Mouse (Mus musculus): ENCODE results near the gene Lrrc8d.
"Not testable (repeated sequence)": the region's sequence is repeated elsewhere in the genome, so short reads cannot be mapped to it uniquely, and the experiment has no call there.

The Lrrc8d gene

DNA sequence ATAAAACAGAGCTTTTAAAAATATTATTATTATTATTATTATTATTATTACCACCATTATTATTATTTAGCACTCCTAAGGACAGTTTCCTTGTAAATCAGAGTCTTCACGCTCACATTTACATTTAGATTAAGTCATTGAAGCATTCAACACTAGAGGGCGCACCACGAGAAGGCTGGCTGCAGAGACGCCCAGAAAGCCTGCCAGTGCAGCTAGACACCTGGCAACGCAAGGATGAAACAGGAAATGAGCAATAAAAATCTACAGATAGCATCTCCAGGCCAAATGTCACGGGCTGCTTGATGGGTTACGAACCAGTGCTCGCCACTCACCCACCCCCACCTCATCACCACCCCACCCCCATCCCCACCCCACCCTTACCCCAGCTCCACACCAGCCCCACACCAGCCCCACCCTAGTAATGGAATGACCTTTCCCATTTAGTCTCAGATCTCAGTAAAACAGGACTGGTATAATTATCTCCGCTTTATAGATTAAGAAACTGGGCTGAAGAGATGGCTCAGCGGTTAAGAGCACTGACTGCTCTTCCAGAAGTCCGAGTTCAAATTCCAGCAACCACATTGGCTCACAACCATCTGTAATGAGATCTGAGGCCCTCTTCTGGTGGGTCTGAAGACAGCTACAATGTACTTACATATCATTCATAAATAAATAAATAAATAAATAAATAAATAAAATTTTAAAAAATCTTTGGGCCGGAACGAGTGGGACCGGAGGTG lies 14.7 kb upstream of the Lrrc8d start:
- peak; percentile 47 for DNase-seq (ENCODE audit: low read depth)

GRCm38 (mm10) chr5:105685780-105686305 lies 13.9 kb upstream of the Lrrc8d start:
- not testable (repeated sequence) for DNase-seq (ENCODE audit: low read depth)

DNA sequence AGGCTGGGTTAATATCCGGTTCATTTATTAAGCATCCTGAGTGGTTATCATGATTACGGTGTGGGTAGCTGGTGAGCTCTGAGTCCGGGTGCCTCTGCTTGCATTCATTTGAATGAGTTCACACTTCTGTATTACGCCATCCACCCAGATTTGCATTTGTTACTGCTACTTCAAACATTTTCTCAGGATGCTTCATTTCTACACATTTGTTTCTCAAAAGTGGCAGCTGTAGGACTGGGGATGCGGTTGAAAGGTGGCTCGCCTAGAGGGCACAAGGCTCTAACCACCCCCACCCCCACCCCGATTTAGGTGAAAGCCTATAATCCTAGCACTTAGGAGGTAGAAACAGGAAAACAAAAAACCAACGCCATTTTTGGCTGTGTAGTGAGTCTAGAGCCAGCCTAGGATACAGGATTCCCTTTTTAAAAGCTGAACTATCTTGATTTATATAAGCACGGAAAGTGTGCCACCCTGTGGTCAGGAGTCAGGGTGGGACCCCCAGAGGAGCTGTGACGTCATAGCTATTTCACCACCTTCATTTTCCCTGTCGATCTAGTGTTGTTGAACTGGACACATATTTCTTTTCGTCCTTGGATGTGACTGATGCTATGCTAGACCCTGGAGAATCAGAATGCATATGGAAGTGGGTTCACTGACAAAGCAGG lies 13.3 kb upstream of the Lrrc8d start:
- DNase-seq (ENCODE audit: low read depth) = no peak

- no peak for DNase-seq (ENCODE audit: low read depth)
Observed at GRCm38 (mm10) chr5:105690502-105691454, 9.0 kb upstream of the Lrrc8d start.

GRCm38 (mm10) chr5:105691645-105692044 lies 8.1 kb upstream of the Lrrc8d start:
- DNase-seq (ENCODE audit: low read depth) = no peak

- no peak for DNase-seq (ENCODE audit: low read depth)
Observed at GRCm38 (mm10) chr5:105694339-105694930, 5.3 kb upstream of the Lrrc8d start.

DNA sequence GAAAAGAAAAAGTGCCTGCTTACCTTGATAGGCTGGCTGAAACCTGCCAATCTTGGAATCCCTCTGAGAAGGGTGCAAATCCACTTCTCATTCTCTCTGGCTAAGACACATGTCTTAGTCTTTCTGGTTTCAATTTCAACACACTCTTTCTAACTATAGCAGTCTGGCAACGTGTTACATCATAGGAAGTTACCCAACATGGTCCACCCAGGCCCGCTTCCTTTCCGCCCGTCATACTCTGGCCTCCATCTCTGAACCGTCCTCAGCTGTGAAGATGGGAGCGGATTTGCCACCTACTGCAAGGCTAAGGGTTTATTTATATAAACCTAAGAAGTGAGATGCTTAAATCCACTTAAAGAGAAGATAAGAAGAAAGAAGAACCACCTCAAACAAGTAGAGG lies 3.7 kb upstream of the Lrrc8d start:
- no peak for DNase-seq (ENCODE audit: low read depth)

- no peak for DNase-seq (ENCODE audit: low read depth)
Observed at GRCm38 (mm10) chr5:105697886-105698285, 1.9 kb upstream of the Lrrc8d start.

- no peak for DNase-seq (ENCODE audit: low read depth)
Observed at GRCm38 (mm10) chr5:105698694-105699093, 1.1 kb upstream of the Lrrc8d start.

DNA sequence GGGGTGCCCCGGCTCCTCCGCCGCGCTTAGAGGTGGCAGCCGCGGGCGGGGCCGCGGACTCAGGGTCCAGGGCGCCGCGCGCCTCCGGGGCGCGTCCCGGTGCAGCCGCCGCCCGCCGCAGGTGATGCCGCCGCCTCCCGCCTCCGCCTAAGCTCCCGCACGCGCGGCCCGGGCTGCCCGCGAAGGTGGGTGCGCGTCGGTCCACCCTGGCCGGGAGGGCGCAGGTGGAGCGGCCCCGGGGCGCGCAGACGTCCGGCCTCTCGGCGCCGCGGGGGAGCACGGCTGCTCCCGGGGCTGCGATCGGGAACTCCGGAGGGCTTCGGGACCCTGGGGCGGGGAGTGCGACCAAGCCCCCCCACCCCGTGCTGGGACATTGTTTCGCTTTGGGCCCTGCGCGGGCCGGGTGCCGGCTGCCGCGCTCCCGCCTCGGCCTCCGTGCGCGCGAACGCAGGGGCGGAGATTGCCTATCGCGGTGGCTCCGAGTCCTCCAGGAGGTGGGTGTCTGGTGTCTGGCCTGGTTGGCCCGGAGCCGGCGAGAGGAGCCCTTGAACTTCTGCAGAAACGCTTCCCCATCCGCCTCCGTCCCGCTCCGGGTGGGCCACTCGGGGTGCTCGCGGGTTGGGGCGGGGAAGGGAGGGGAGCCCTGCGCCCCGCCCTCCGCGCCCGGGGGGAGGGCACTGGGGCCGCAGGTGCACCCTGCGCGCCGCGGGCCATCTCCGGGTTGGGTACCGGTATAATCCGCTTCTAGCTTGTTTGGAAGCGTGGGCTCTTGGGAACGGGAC lies 492 bp downstream of the Lrrc8d start:
- DNase-seq (ENCODE audit: low read depth) = no peak

DNA sequence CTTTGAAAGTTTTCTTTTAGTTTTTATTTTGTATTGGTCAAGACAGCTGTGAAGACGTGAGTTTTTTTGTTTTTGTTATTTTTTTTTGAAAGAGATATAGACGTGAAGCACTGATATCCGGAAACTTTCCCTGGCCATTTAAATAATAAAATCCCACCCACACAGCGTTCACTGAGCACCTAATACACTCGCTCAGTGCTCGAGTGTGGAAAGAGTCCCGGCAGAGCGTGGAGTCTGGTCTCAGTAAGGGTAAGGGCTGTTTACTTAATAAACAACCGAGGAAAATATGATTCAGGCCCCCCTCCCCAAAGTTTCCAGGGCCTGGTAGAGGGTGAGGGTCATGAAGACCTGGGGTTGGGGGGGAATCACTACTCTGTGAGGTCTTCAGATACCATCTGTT lies 1.6 kb downstream of the Lrrc8d start:
- no peak for DNase-seq (ENCODE audit: low read depth)

- no peak for DNase-seq (ENCODE audit: low read depth)
Observed at GRCm38 (mm10) chr5:105701844-105702243, 2.1 kb downstream of the Lrrc8d start.

DNA sequence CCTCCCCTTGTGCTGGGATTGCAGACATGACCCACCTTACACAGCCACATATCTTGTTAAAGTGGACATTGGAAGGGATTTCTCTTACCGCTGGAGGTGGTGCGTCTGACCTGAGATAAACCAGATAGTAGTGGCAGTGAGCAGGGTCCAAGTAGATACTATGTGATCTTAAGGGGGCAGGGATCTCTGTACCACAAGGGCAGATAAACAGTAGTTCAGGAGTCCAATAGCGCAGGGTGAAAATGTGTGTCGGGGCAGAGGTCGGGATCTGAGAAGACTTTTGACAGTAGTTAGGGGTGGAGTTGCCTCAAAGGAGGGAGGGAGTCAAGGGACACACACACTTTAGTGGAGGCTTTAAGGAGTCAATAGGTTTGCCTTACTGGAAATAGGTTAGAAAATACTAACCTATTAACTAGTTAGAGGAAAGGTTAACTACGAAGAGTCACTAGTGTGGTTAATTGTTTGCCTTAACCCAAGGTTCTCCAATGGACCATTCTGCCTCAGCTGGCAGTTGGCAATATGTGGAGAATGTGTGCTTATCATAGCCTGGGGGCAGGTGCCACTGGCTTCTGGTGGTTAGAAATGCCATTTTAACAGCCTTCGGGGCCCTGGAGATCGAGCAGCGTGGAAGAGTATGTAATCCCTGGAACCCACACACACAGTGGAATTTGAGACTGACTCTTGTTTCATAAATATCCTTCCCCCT lies 3.0 kb downstream of the Lrrc8d start:
- DNase-seq (ENCODE audit: low read depth) = no peak

- DNase-seq (ENCODE audit: low read depth) = no peak
Observed at GRCm38 (mm10) chr5:105703286-105703655, 3.5 kb downstream of the Lrrc8d start.

DNA sequence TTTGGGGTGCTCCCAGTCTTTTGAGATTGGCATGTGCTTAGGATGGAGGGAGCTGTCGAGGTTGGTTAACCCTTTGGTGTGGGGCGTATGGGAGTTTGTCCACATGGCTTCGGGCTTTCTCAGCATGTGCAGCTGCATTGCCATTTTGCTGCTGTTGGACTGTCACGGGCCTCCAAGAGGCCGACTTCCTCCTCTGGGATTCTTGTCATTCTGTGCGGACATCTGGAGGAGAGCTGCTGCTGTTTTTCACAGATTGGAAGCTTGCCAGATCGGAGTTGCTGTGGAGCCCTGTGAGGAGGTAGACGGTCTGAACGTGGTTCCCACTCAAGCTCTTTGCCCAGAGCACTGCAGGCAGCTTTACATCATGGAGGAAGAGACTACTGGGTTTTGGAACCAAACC lies 4.8 kb downstream of the Lrrc8d start:
- no peak for DNase-seq (ENCODE audit: low read depth)

DNA sequence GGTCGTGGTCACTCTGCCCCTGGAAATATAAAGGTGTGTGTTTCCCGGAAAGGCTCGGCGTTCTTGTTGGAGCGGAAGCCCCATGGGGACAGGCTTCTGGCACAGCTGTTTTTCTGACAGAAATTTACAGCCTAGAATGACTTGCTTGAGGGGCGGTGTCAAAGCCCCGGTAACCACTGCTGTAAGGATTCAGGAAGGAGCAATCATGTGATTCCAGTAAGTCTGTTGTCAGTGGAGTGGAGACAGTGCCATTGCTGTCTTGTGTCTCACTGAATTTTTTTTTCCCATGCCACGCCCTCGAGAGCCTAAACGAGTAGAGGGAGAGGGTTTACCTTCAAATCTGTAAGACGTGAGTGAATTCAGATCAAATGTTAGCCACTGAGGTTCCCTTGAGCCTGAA lies 6.9 kb downstream of the Lrrc8d start:
- DNase-seq (ENCODE audit: low read depth) = no peak

DNA sequence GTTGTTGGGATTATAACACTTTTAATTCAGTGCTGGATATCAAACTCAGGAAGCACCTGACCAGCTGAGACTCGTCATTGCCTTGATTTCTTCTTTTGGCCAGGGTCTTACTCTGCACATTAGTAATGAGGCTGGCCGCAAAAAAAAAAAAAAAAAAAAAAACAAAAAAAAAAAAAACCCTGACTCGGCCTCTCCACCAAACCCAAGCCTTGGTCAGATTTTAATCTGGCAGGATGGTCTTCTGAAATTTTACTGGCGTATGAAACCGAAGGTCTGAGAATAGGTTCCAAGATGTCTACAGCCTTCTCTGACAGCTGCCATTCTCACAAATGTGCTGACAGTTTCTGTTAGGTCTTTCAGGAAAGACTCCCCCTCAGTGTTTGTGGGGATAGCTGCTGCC lies 8.5 kb downstream of the Lrrc8d start:
- no peak for DNase-seq (ENCODE audit: low read depth)

GRCm38 (mm10) chr5:105710473-105710872 lies 10.7 kb downstream of the Lrrc8d start:
- no peak for DNase-seq (ENCODE audit: low read depth)

DNA sequence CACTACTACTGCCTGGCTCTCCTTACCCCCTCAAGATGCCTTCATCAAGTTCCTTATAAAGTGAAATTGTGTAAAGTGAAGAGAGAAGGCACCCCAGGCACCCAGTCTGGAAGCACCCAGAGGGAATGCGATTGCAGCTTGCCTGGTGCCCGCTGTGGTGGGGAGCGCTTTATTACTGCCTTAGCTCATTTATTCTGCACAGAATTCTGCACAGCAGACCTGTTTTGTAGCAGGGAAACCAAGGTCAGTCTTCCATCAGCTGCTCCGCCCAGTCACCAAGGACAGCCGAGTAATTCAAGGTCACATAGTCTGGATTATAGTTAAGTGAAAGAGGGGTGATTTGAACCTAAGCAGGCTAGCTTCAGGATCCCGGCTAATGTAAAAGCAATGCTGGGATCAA lies 14.7 kb downstream of the Lrrc8d start:
- no peak for DNase-seq (ENCODE audit: low read depth)

- DNase-seq (ENCODE audit: low read depth) = no peak
Observed at GRCm38 (mm10) chr5:105715095-105715494, 15.3 kb downstream of the Lrrc8d start.

Measured in fibroblast of lung, adult 2 months (primary cell).